Mouse (Mus musculus) left cerebral cortex, postnatal 10 days (tissue): Measurements from ENCODE around the gene Sept6. TPM values are rescaled to one million over a fixed set of nuclear protein-coding genes. Genes with fewer than 3 reads are reported as not detected.

Experiments
- DNase-seq, 2 experiments: peaks; one replicate each; pipeline ENCODE4 v3.0.0; 2021 to 2022; ENCODE audit warnings: low spot score in 2 of 2, mixed read lengths in 1 of 2; ENCODE audit errors: extremely low spot score in 1 of 2
- intact Hi-C: fragments of 180-260 bp; cut with DNase I; formaldehyde crosslinking; loops from one replicate; pipeline ENCODE4 v1.15.1; 2025
- total RNA-seq, 2 experiments: library from RNA; stranded (reverse); gene quantifications; 2 replicates each; pipeline ENCODE4 v1.2.3; 2021

Sept6 gene
- total RNA-seq: 10 to 100 TPM; 90.7 to 91.8 TPM

- no peak for DNase-seq
- intact Hi-C loops: no loop called here
These were observed at the start of gene Sept6 for GRCm38 (mm10) chrX:36991694-36992093. TSS of gene Sept6 (minus strand) at chrX:36991794.

- intact Hi-C loops: no loop called here
- peak; percentile 20 to 21 for DNase-seq
These were observed 36.8 kb upstream of the Sept6 start for GRCm38 (mm10) chrX:37028378-37028777.

- no peak for DNase-seq
- intact Hi-C loops: loop anchor here (2.0 kb wide), 1 partner anchor 93 kb away; no protein-coding TSS in a partner anchor
These were observed 32.2 kb upstream of the Sept6 start for GRCm38 (mm10) chrX:37023652-37024309.

- DNase-seq: peak; percentile 25 to 42
- intact Hi-C loops: loop anchor here (2.0 kb wide), 1 partner anchor 92 kb away; no protein-coding TSS in a partner anchor
These were observed 31.1 kb upstream of the Sept6 start for GRCm38 (mm10) chrX:37022690-37023089.

GRCm38 (mm10) chrX:37019045-37019444, 27.5 kb upstream of the Sept6 start:
- DNase-seq: no peak
- intact Hi-C loops: no loop called here

- no peak for DNase-seq
- intact Hi-C loops: no loop called here
These were observed 26.6 kb upstream of the Sept6 start for GRCm38 (mm10) chrX:37018150-37018654.

GRCm38 (mm10) chrX:37013870-37014269, 22.3 kb upstream of the Sept6 start:
- intact Hi-C loops: no loop called here

GRCm38 (mm10) chrX:36991039-36991438, 555 bp downstream of the Sept6 start:
- intact Hi-C loops: no loop called here
- DNase-seq: no peak

More at GRCm38 (mm10) chrX:37013870-37014269, 22.3 kb upstream of the Sept6 start:
- no peak for DNase-seq

- intact Hi-C loops: no loop called here
- no peak for DNase-seq
These were observed 1.7 kb downstream of the Sept6 start for GRCm38 (mm10) chrX:36989752-36990404.

- intact Hi-C loops: no loop called here
These were observed 2.3 kb downstream of the Sept6 start for GRCm38 (mm10) chrX:36989234-36989751.

GRCm38 (mm10) chrX:36988754-36989153, 2.8 kb downstream of the Sept6 start:
- intact Hi-C loops: no loop called here
- DNase-seq: peak in 1 of 2 experiments; percentile 31

More at GRCm38 (mm10) chrX:36989234-36989751, 2.3 kb downstream of the Sept6 start:
- DNase-seq: peak; percentile 34 to 71

GRCm38 (mm10) chrX:36987851-36988250, 3.7 kb downstream of the Sept6 start:
- intact Hi-C loops: no loop called here
- no peak for DNase-seq

- intact Hi-C loops: no loop called here
- no peak for DNase-seq
These were observed 6.6 kb downstream of the Sept6 start for GRCm38 (mm10) chrX:36985041-36985440.

- intact Hi-C loops: no loop called here
These were observed 7.8 kb downstream of the Sept6 start for GRCm38 (mm10) chrX:36983654-36984311.

GRCm38 (mm10) chrX:36982892-36983653, 8.5 kb downstream of the Sept6 start:
- intact Hi-C loops: no loop called here
- DNase-seq: peak in 1 of 2 experiments; percentile 39

More at GRCm38 (mm10) chrX:36983654-36984311, 7.8 kb downstream of the Sept6 start:
- DNase-seq: peak in 1 of 2 experiments; percentile 42

- no peak for DNase-seq
- intact Hi-C loops: no loop called here
These were observed 10.9 kb downstream of the Sept6 start for GRCm38 (mm10) chrX:36980563-36981187.

- intact Hi-C loops: no loop called here
- no peak for DNase-seq
These were observed 13.7 kb downstream of the Sept6 start for GRCm38 (mm10) chrX:36977863-36978262.

GRCm38 (mm10) chrX:36976980-36977379, 14.6 kb downstream of the Sept6 start:
- no peak for DNase-seq
- intact Hi-C loops: no loop called here
